Mouse (Mus musculus) gastrocnemius, postnatal 10 days (tissue): ENCODE results near the gene Acp7. TPM values are rescaled to one million over a fixed set of nuclear protein-coding genes. Genes with fewer than 3 reads are reported as not detected.

Experiments
- DNase-seq: peaks from one replicate; pipeline ENCODE4 v3.0.0; 2021; ENCODE audit warnings: mixed read lengths
- total RNA-seq, 2 experiments: library from RNA; stranded (reverse); gene quantifications; 2 replicates each; pipeline ENCODE4 v1.2.3; 2021

Acp7 gene
- total RNA-seq, 2 experiments from 2014 or later: not detected

DNA sequence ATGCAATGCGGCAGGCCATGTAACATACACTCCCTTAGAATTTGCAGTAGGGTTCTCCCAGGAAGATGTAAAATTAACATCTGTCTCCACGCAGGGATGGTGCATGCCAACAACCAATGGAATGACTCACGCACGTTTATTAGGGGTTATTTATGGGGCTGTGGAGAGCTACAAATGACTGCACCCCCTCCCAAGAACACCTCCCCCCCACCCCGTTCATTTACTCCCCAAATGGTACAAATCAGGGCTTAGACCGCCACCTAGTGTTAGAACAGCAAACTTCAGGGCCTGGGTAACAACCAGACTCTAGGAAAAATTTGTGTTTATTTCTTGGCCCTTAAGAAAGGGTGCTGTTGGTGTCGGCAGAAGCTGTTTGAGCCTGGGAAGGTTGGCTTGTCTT, 29.5 kb downstream of the Acp7 start:
- DNase-seq: peak; percentile 41

DNA sequence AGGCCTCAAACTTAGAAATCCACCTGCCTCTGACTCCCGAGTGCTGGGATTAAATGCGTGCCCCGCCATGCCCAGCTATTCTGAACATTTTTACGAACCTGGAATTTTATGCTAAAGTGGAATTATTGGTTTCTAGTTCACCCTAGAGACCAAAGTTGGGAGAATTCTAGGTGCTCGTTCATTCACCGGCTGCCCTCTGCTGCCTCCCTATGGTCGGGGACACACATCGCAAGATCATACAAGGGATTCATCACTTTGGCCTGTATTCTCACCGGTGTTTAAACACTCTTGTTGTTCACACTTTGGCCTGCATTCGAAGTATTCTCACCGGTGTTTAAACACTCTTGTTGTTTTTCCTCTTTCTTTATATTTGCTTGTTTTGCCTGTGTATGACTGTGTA, 30.1 kb downstream of the Acp7 start:
- peak; percentile 66 for DNase-seq

DNA sequence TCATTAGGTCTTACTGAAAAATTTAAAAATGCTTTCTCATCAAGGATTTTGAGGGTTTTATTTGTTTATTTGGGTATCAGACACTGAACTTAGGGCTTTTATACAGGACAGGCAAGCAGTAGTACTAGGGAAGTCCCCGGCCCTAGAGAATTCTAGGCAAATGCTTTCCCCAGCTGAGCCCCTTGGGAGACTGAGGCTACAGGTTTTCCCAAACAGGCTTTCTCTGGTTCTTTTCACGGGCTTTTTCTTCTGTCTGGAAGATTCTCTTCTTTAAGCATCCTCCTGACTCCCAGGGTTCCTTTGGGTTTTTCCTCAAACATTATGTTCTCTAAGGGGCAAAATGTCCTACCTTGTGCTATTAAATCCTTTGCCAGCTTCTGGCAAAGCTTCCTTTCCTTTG, 32.2 kb downstream of the Acp7 start:
- DNase-seq: no peak

- DNase-seq: peak; percentile 99
These were observed 33.3 kb downstream of the Acp7 start, which contains the start of the genes Samd4b and Pak4 for GRCm38 (mm10) chr7:28597642-28598446. Samd4b (minus strand) TSS chr7:28598144. Pak4 (minus strand) TSS chr7:28598185.

GRCm38 (mm10) chr7:28597277-28597570, 33.9 kb downstream of the Acp7 start:
- DNase-seq: no peak

DNA sequence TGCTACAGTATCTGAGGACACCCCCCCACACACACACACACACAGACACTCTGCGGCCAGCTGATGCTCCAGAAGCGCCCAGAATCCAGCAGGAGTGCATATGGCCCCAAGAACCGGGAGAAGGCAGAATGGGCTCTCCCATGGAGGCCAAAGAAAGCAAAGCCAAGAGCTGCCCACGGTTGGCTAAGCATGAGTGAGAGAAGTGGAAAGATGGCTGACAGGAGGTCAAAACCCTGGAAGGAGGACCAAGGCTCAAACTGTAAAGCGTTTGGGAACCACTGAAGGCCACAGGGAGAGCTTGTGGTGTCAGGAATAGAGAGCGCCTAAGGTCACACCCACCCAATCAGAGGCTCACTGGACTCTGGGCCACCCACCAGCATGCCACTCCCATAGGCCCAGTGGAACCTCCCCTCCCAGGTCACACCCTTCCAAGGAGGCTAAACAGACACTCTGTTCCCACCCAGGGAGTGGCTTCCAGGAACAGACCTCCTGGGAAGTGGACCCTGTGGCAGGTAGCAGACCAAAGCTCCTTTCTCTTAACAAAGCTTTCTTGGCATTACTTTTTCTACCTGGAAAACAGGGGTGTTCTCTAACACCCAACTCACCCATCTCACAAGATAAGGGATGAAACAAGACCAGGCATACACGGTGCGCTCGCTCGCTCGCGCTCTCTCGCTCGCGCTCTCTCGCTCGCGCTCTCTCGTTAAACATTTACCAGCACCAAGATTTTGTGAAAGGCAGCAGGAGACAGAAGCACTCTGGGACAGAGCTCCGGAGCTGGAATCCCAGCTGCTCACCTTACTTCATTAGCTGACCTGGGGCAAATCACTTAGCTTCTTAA, 34.5 kb downstream of the Acp7 start:
- DNase-seq: no peak

DNA sequence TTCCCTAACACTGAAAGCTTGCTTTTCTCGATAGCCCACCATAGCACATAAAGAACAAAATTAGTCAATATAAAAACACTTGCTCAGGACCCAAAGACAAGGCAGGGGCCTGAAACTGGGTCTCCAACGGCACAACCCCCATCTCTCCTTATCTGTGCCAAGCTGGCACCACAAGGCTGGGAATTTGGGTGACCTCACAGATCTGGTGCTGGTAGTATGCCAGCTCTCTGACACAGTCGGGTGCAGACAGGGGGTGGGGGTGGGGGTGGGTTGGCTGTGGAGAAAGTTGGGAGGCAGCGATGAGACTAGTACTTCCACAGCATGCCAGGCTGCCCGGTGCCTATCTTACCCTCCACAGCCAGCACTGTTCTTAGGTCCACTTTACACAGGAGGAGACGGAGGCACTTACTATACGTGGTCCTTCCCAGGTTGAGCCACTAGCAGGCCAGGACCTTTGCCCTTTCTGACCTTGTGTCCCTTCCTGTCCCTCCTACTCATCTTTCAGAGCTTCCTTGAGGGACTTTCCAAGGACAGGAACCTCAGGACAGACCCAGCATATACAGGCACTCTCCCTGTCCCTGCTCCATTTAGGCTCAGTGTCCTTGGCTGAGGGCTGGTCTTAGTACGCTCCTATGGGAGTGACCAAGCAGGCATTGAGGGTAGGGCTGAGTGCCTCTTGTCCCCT, 35.2 kb downstream of the Acp7 start:
- no peak for DNase-seq

GRCm38 (mm10) chr7:28593206-28594111, 37.7 kb downstream of the Acp7 start:
- DNase-seq: peak; percentile 42

GRCm38 (mm10) chr7:28591862-28592261, 39.3 kb downstream of the Acp7 start:
- no peak for DNase-seq

DNA sequence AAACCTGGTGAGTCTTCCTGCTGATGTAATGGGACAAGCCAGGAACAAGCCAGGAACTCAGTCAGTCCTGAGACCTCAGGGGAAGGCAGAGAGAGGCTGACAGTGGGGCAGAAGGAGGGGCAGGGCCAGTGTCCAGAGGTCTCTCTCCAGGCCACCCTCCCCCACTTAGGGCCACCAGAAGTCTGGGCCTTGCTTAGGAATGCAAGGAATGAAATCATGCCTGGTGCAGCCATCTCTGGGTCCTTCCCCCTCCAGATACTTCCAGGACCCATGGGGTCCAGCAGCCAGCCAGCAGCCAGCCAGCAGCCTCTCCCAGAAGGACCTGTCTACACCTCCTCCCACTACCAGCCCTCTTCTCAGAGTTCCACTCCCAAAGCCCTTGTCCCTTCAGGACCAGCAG, 43.5 kb downstream of the Acp7 start:
- DNase-seq: no peak

- DNase-seq: peak; percentile 48
These were observed 44.3 kb downstream of the Acp7 start for GRCm38 (mm10) chr7:28586663-28587411.

DNA sequence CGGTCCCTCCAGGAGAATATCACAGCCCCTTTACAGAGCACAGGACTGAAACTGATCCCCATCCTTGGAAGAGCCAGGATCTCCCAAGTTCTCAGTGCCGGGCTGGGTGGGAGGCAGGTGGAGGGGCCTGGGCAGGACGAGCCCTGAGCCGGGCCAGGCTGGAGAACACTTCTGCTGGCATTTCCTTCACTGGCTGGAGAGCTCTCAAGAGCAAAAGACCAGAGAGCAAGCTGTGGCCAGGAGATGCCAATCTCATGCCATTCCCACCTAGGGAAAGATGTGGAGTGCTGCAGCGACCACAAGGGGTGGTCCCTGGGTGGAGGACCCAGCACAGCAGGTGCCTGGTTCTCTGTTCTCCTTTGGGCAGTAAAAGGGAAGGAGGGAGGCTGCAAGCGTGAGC, 46.1 kb downstream of the Acp7 start:
- DNase-seq: no peak

DNA sequence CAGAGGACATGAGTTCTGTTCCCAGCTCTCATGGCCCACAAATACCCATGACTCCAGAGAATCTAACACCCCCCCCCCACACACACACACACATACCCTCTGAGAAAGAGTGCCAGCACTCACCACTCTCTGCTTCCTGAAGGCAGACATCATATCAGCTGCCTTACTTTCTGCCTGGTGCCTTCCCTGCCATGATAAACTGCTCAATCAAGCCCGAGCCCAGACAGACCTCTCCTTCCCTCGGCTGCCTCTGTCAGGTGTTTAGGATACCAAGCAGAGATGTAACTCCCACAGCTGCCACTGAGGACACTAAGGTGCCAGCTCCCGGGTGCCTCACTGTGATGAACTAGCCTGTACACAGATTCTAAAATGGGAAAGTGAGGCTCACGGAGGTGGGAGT, 46.7 kb downstream of the Acp7 start:
- no peak for DNase-seq

GRCm38 (mm10) chr7:28583570-28584344, 47.4 kb downstream of the Acp7 start:
- DNase-seq: no peak

GRCm38 (mm10) chr7:28582841-28583240, 48.3 kb downstream of the Acp7 start:
- DNase-seq: no peak

DNA sequence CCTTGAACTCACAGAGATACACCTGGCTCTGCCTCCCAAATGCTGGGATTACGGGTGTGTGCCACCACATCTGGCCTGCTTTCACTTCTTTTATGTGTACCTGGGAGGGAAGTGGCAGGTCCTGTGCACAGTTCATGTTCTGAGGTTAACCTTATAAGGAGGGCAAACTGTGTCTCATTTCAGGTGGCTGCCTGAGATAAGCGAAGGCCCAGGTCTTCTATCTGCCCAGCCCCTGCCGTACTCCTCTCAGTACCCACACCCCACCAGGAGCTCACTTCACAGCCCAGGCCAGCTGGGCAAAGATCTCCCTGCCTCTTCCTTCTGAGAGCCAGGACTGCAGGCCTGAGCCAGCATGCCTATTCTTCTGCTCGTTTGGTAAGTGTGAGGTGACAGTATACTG, 49.4 kb downstream of the Acp7 start:
- no peak for DNase-seq

- no peak for DNase-seq
These were observed 51.3 kb downstream of the Acp7 start for GRCm38 (mm10) chr7:28579826-28580225.

- DNase-seq: no peak
These were observed 52.5 kb downstream of the Acp7 start for GRCm38 (mm10) chr7:28578543-28579053.

GRCm38 (mm10) chr7:28577826-28578542, 53.1 kb downstream of the Acp7 start:
- DNase-seq: no peak
